Mouse (Mus musculus): Measurements from ENCODE around the gene Lrrn2. TPM values are rescaled to one million over a fixed set of nuclear protein-coding genes. Genes with fewer than 3 reads are reported as not detected.

Gene Lrrn2
- polyA plus RNA-seq, 1 experiment: not detected

- TF ChIP-seq CTCF (IDR thresholded peaks at IDR 0.05; ENCODE audit: low read depth, low read length) (no peak), POLR2A (IDR thresholded peaks at IDR 0.05; ENCODE audit: borderline replicate concordance, low read depth, low read length) (no peak)
- H3K4me3 ChIP-seq (ENCODE audit: insufficient read depth, low read length): no peak overlapping the region
These were observed 1.1 kb downstream of the Lrrn2 start for GRCm38 (mm10) chr1:132881041-132881761.

GRCm38 (mm10) chr1:132881836-132882235 lies 1.8 kb downstream of the Lrrn2 start:
- H3K27ac ChIP-seq (ENCODE audit: insufficient read depth, low read depth, low read length): no peak overlapping the region
- H3K4me1 ChIP-seq (ENCODE audit: control insufficient read depth, insufficient read depth, low read length): no peaks in the 10 kb centered on the region
- TF ChIP-seq CTCF (IDR thresholded peaks at IDR 0.05; ENCODE audit: low read depth, low read length) (no peak), POLR2A (IDR thresholded peaks at IDR 0.05; ENCODE audit: borderline replicate concordance, low read depth, low read length) (no peak)
- no peak overlapping the region for H3K4me3 ChIP-seq (ENCODE audit: insufficient read depth, low read length)

More at GRCm38 (mm10) chr1:132881041-132881761, 1.1 kb downstream of the Lrrn2 start:
- Histone ChIP-seq H3K27ac (ENCODE audit: insufficient read depth, low read depth, low read length) (no peak overlapping the region), H3K4me1 (ENCODE audit: control insufficient read depth, insufficient read depth, low read length) (no peaks in the 10 kb centered on the region)

GRCm38 (mm10) chr1:132885701-132886100 lies 5.6 kb downstream of the Lrrn2 start:
- no peak overlapping the region for H3K4me3 ChIP-seq (ENCODE audit: insufficient read depth, low read length)
- no peak for TF ChIP-seq CTCF (IDR thresholded peaks at IDR 0.05; ENCODE audit: low read depth, low read length)
- TF ChIP-seq POLR2A (IDR thresholded peaks at IDR 0.05; ENCODE audit: borderline replicate concordance, low read depth, low read length): no peak
- no peaks in the 10 kb centered on the region for H3K4me1 ChIP-seq (ENCODE audit: control insufficient read depth, insufficient read depth, low read length)

GRCm38 (mm10) chr1:132886626-132887025 lies 6.6 kb downstream of the Lrrn2 start:
- no peaks in the 10 kb centered on the region for H3K4me1 ChIP-seq (ENCODE audit: control insufficient read depth, insufficient read depth, low read length)
- H3K27ac ChIP-seq (ENCODE audit: insufficient read depth, low read depth, low read length): no peak overlapping the region
- TF ChIP-seq POLR2A (IDR thresholded peaks at IDR 0.05; ENCODE audit: borderline replicate concordance, low read depth, low read length) (no peak), CTCF (IDR thresholded peaks at IDR 0.05; ENCODE audit: low read depth, low read length) (no peak)
- H3K4me3 ChIP-seq (ENCODE audit: insufficient read depth, low read length): no peak overlapping the region

More at GRCm38 (mm10) chr1:132885701-132886100, 5.6 kb downstream of the Lrrn2 start:
- H3K27ac ChIP-seq (ENCODE audit: insufficient read depth, low read depth, low read length): no peak overlapping the region

GRCm38 (mm10) chr1:132888811-132889210 lies 8.7 kb downstream of the Lrrn2 start:
- Histone ChIP-seq H3K4me3 (ENCODE audit: insufficient read depth, low read length) (no peak overlapping the region), H3K27ac (ENCODE audit: insufficient read depth, low read depth, low read length) (no peak overlapping the region), H3K4me1 (ENCODE audit: control insufficient read depth, insufficient read depth, low read length) (no peaks in the 10 kb centered on the region)
- TF ChIP-seq CTCF (IDR thresholded peaks at IDR 0.05; ENCODE audit: low read depth, low read length) (no peak), POLR2A (IDR thresholded peaks at IDR 0.05; ENCODE audit: borderline replicate concordance, low read depth, low read length) (no peak)

- no peak overlapping the region for H3K4me3 ChIP-seq (ENCODE audit: insufficient read depth, low read length)
- no peak overlapping the region for H3K27ac ChIP-seq (ENCODE audit: insufficient read depth, low read depth, low read length)
- TF ChIP-seq POLR2A (IDR thresholded peaks at IDR 0.05; ENCODE audit: borderline replicate concordance, low read depth, low read length): no peak
- no peak for TF ChIP-seq CTCF (IDR thresholded peaks at IDR 0.05; ENCODE audit: low read depth, low read length)
- no peaks in the 10 kb centered on the region for H3K4me1 ChIP-seq (ENCODE audit: control insufficient read depth, insufficient read depth, low read length)
These were observed 10.2 kb downstream of the Lrrn2 start for GRCm38 (mm10) chr1:132890161-132890794.

- Histone ChIP-seq H3K4me1 (ENCODE audit: control insufficient read depth, insufficient read depth, low read length) (no peaks in the 10 kb centered on the region), H3K4me3 (ENCODE audit: insufficient read depth, low read length) (no peak overlapping the region), H3K27ac (ENCODE audit: insufficient read depth, low read depth, low read length) (no peak overlapping the region)
- TF ChIP-seq POLR2A (IDR thresholded peaks at IDR 0.05; ENCODE audit: borderline replicate concordance, low read depth, low read length) (no peak), CTCF (IDR thresholded peaks at IDR 0.05; ENCODE audit: low read depth, low read length) (no peak)
These were observed 12.0 kb downstream of the Lrrn2 start for GRCm38 (mm10) chr1:132892065-132892464.

- H3K4me1 ChIP-seq (ENCODE audit: control insufficient read depth, insufficient read depth, low read length): no peaks in the 10 kb centered on the region
- H3K4me3 ChIP-seq (ENCODE audit: insufficient read depth, low read length): no peak overlapping the region
- H3K27ac ChIP-seq (ENCODE audit: insufficient read depth, low read depth, low read length): no peak overlapping the region
- no peak for TF ChIP-seq POLR2A (IDR thresholded peaks at IDR 0.05; ENCODE audit: borderline replicate concordance, low read depth, low read length)
These were observed 13.4 kb downstream of the Lrrn2 start for GRCm38 (mm10) chr1:132893311-132894077.

- Histone ChIP-seq H3K4me3 (ENCODE audit: insufficient read depth, low read length) (no peak overlapping the region), H3K27ac (ENCODE audit: insufficient read depth, low read depth, low read length) (no peak overlapping the region), H3K4me1 (ENCODE audit: control insufficient read depth, insufficient read depth, low read length) (no peaks in the 10 kb centered on the region)
- TF ChIP-seq CTCF (IDR thresholded peaks at IDR 0.05; ENCODE audit: low read depth, low read length) (no peak), POLR2A (IDR thresholded peaks at IDR 0.05; ENCODE audit: borderline replicate concordance, low read depth, low read length) (no peak)
These were observed 19.0 kb downstream of the Lrrn2 start for GRCm38 (mm10) chr1:132899029-132899428.

GRCm38 (mm10) chr1:132899626-132900025 lies 19.6 kb downstream of the Lrrn2 start:
- Histone ChIP-seq H3K4me1 (ENCODE audit: control insufficient read depth, insufficient read depth, low read length) (no peaks in the 10 kb centered on the region), H3K4me3 (ENCODE audit: insufficient read depth, low read length) (no peak overlapping the region), H3K27ac (ENCODE audit: insufficient read depth, low read depth, low read length) (no peak overlapping the region)
- no peak for TF ChIP-seq CTCF (IDR thresholded peaks at IDR 0.05; ENCODE audit: low read depth, low read length)
- TF ChIP-seq POLR2A (IDR thresholded peaks at IDR 0.05; ENCODE audit: borderline replicate concordance, low read depth, low read length): no peak
